Mouse (Mus musculus): ENCODE data around the gene Fry.

The Fry gene

GRCm38 (mm10) chr5:150168712-150169111 lies 50.3 kb downstream of the Fry start:
- peak; percentile 21 to 38 for DNase-seq (ENCODE audit: low read depth in 2 of 2, low spot score in 2 of 2)

- no peak for DNase-seq (ENCODE audit: low read depth in 2 of 2, low spot score in 2 of 2)
Observed at GRCm38 (mm10) chr5:150171562-150171961, 53.1 kb downstream of the Fry start.

DNA sequence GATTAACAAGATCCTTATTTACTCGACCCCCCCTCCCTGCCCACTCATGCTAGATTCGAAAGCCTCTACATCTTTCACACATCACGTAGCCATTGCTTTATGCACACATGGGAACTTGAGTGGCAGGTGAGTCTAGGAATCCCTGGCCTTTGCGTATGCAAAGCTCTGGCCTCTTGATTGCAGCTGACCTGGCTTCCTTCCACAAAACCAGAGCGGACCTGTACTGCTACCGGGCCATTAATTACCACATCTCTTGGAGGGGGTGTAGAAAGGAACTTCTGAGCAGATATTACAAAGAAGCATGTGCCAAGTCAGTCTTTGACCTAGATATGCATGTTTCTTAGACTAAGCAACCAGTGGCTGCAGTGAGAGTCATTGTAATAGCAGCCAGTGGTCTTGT lies 55.4 kb downstream of the Fry start:
- DNase-seq (ENCODE audit: low read depth in 2 of 2, low spot score in 2 of 2), result no peak

DNA sequence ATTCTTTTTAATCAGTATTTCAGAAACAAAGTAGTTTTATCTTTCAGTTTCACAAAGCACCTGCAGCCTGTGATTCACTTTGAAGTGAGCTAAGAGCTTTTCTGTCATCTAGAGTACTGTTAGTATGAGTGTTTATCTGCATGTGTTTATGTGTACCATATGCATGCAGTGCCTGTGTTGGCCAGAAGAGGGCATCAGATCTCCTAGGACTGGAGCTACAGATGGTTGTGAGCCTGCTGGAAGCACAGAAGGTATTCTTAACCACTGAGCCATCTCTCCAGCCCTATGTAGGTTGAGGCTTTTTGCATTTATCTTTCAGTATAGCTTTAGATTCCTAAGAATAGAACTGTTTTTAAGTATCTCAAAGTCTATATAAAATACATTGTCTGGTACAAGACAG lies 56.5 kb downstream of the Fry start:
- DNase-seq (ENCODE audit: low read depth in 2 of 2, low spot score in 2 of 2), result no peak

GRCm38 (mm10) chr5:150176251-150177015 lies 58.0 kb downstream of the Fry start:
- DNase-seq (ENCODE audit: low read depth in 2 of 2, low spot score in 2 of 2), result no peak

GRCm38 (mm10) chr5:150177757-150178156 lies 59.3 kb downstream of the Fry start:
- no peak for DNase-seq (ENCODE audit: low read depth in 2 of 2, low spot score in 2 of 2)

- no peak for DNase-seq (ENCODE audit: low read depth in 2 of 2, low spot score in 2 of 2)
Observed at GRCm38 (mm10) chr5:150178194-150178801, 59.9 kb downstream of the Fry start.

DNA sequence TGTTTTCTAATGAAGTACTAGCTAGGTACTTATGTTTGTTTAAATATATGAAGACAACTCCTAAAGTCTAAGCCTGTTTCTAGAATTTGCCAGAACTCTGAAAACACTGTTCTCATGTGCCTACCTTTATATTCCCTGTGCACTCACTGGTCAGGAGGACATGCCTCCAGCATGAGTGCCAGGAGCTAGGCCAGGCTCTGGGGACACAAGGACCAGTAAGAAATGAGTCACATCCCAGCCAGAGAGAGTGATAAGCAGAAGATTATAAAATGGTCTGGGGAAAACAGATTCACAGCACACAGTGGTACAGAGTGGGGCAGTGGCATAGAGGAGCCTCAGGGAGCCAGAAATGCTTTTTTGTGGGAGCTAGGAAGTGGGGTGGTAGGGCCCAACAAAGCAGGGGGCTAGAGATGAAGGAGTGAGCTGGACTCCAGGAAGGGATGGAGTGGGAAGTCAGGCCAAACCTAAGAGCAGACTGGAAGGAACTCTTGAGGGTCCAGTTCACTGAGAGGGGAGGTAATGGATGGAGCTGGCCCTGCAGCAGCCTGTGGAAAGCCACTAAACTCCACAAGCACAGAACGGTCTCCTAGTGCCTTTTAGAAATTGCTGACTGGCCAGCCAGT lies 62.7 kb downstream of the Fry start:
- no peak for DNase-seq (ENCODE audit: low read depth in 2 of 2, low spot score in 2 of 2)

DNA sequence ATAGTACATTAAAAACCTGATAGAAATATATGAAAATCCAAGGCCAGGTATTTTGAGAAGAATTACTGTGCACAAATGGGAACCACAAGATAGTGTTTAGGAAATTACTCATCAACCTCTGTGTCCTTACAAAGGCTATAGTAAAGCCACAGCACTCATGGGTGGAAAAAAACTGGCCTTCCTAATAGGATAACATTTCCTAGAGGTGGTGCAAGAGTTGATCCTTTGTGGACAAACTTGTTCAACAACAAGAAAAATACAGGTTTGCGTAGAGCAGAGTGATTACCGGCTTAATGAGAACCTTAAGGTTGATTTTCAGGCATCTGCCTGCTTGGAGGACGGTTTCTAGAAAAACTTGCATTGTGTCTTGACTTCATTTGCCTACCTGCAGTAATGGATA lies 66.5 kb downstream of the Fry start:
- DNase-seq (ENCODE audit: low read depth in 2 of 2, low spot score in 2 of 2), result no peak

- DNase-seq (ENCODE audit: low read depth in 2 of 2, low spot score in 2 of 2), result no peak
Observed at GRCm38 (mm10) chr5:150186121-150186520, 67.7 kb downstream of the Fry start.

DNA sequence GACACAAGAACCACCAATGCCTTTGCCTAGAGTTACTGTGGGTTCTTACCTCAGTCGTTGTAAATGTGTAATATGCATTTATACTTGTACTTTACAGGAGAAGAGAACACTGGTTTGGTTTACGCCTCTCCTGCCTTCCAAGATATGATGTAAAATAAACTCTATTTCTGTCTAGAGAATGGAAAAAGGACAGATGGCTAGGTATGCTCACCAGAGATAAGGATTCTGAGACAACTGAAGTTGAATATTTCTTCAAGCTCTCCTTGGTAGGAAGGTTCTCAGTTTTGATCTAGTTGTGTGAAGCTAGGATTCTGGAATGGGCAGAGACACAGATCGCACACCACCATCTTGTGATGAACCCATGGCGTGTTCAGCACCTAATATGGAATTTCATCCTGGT lies 68.2 kb downstream of the Fry start:
- no peak for DNase-seq (ENCODE audit: low read depth in 2 of 2, low spot score in 2 of 2)

DNA sequence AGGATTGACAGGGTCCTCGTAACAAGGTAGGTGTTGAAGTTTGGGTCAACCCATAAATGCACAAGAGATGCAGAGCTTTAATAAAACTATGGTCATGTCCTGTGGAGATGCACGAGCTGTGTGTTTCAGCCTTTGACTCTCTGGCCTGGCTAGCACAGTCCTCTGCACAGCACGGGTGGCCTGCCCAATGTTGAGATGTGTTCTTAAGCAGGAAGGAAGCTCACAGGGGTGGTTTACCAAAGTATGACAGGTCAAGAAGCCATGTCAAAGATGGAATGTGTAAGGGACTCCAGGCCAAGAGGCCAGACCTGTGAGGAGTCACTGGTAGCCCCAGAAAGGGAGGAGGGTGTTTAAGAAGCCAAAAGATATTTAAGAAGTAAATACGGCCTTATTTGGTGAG lies 69.6 kb downstream of the Fry start:
- DNase-seq (ENCODE audit: low read depth in 2 of 2, low spot score in 2 of 2), result no peak

DNA sequence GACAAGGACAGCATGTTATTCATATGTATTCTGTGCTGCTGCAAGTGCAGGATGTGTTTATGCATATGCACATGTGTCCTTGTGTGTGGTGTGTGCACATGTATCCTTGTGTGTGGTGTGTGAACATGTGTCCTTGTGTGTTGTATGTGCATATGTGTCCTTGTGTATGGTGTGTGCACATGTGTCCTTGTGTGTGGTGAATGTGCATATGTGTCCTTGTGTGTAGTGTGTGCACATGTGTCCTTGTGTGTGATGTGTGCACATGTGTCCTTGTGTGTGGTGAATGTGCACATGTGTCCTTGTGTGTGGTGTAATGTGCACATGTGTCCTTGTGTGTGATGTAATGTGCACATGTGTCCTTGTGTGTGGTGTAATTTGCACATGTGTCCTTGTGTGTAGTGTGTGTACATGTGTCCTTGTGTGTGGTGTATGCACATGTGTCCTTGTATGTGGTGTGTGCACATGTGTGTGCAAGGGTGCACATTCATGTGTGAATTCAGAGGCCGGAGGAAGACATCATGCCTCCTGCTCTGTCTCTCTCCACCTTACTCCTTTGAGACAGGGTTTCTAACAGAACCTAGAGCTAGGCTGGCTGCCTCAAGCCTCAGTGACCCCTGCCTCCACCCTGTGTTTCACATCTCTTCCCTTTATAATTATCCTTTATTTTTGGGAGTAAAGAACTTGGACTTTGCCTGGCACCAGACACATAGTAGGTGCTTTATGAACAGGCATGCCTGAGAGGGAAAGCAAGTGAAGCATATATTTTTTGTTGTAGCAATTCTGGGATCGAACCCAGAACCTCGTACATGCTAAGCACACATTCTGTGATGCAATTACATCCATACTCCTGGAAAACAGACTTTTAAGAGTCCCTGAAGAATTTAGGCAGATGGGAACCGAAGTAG lies 72.3 kb downstream of the Fry start:
- DNase-seq (ENCODE audit: low read depth in 2 of 2, low spot score in 2 of 2), result no peak

GRCm38 (mm10) chr5:150195514-150196210 lies 77.2 kb downstream of the Fry start:
- DNase-seq (ENCODE audit: low read depth in 2 of 2, low spot score in 2 of 2), result no peak

- no peak for DNase-seq (ENCODE audit: low read depth in 2 of 2, low spot score in 2 of 2)
Observed at GRCm38 (mm10) chr5:150196211-150196585, 77.8 kb downstream of the Fry start.

DNA sequence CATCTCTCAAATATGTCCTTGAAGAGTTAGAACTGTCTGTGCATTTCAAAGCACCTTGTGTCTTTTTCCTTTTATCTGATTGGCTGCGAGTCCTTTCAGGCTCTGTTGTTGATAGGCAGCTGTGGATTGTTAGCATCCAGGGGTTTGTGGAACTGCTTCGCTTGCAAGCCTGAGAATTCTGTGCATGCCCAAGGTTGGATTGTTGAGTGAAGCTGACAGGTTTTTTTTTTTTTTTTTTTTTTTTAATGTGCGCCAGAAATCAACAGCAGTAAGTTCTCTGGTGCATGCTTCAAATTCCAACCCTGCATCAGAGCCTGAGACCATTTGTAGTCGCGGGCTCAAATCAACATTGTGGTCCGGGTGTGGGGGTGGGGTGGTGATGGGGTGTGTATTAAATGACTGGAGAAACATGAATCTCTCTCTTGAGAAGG lies 78.5 kb downstream of the Fry start:
- no peak for DNase-seq (ENCODE audit: low read depth in 2 of 2, low spot score in 2 of 2)

GRCm38 (mm10) chr5:150206749-150207148 lies 88.3 kb downstream of the Fry start:
- no peak for DNase-seq (ENCODE audit: low read depth in 2 of 2, low spot score in 2 of 2)

GRCm38 (mm10) chr5:150207596-150207995 lies 89.2 kb downstream of the Fry start:
- DNase-seq (ENCODE audit: low read depth in 2 of 2, low spot score in 2 of 2), result no peak

DNA sequence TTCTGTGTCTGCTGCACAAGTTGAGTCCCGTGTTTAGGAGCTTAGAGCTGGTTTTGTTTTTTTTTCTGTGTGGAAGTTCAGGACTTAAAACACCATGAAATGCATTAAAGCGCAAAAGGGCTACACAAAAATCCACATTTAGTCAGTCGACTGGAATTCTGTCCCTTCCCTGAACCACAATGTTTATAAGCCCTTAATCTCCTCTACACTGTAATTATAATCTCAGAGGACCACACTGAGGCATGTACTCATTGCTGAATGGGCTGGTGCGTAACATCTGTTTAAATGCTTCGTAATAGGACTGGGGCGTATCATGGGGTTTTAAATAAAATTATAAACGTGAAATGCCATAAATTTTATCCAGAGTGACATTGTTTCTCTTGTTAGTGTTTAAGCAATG lies 89.6 kb downstream of the Fry start:
- DNase-seq (ENCODE audit: low read depth in 2 of 2, low spot score in 2 of 2), result no peak

DNA sequence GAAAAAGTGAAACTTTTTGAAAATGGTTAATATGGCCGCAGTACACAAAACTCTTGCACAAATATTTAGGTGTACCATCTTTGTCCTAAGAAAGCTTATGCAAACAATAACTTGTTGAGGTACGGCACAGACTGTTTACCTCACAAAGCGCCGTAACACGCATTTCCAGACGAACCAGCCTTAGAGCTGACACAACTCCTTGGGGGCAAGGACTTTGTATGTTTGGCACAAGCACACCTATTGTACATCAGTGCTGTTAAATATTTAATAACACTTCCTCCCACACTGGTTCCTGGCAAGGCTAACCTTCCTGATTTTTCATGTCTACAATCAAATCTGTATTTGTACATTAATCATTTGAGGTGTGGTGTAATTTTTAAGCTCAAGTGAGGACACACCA lies 95.6 kb downstream of the Fry start:
- no peak for DNase-seq (ENCODE audit: low read depth in 2 of 2, low spot score in 2 of 2)

DNA sequence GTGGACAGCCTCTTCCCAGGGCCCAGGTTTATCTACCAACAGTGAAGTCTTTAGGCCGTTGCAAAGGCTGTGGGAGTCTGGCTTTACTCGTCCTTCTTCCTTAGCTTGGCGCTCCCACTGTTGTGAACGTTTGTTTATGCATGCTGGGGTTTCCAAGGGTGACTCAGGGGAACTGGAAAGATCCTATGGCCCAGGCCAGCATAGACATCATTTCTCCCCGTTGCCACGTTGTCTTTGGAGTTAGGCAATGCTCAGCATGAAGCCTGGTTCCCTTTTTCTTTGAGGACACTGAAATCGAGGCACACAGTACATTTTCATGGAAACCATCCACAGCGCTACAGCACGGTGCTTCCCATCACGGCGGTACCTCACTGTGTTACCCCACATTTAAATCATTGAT lies 97.6 kb downstream of the Fry start:
- DNase-seq (ENCODE audit: low read depth in 2 of 2, low spot score in 2 of 2), result no peak
